Mouse (Mus musculus): ENCODE results near the gene Dpf2. TPM values are rescaled to one million over a fixed set of nuclear protein-coding genes. Genes with fewer than 3 reads are reported as not detected.

Dpf2 gene
- polyA plus RNA-seq, 1 experiment, result 136 TPM

- H3K27ac ChIP-seq (ENCODE audit: insufficient read depth, low read length), result no peak overlapping the region
- peaks cover 7% of the 10 kb centered on the region for H3K4me1 ChIP-seq (ENCODE audit: control insufficient read depth, insufficient read depth, low read length)
- H3K4me3 ChIP-seq (replicated peaks; ENCODE audit: insufficient read depth, low read depth, low read length), result no peak overlapping the region
- TF ChIP-seq POLR2A (IDR thresholded peaks at IDR 0.05; ENCODE audit: borderline replicate concordance, insufficient read depth, low read length), result no peak
- no peak for TF ChIP-seq CTCF (IDR thresholded peaks at IDR 0.05; ENCODE audit: borderline replicate concordance, insufficient read depth, low read depth, low read length)
- DNase-seq, result no peak
- no peaks in the 10 kb centered on the region for H3K27me3 ChIP-seq (ENCODE audit: control insufficient read depth, insufficient read depth, low read length)
- WGBS, result 81% methylated on average over 6 of the region's 6 CpGs
These were observed 44.7 kb downstream of the Dpf2 start for GRCm38 (mm10) chr19:5868096-5868495.

- DNase-seq, result no peak
- Histone ChIP-seq H3K4me1 (ENCODE audit: control insufficient read depth, insufficient read depth, low read length) (peaks cover 6% of the 10 kb centered on the region), H3K27ac (ENCODE audit: insufficient read depth, low read length) (no peak overlapping the region), H3K27me3 (ENCODE audit: control insufficient read depth, insufficient read depth, low read length) (no peaks in the 10 kb centered on the region), H3K4me3 (replicated peaks; ENCODE audit: insufficient read depth, low read depth, low read length) (no peak overlapping the region)
- TF ChIP-seq POLR2A (IDR thresholded peaks at IDR 0.05; ENCODE audit: borderline replicate concordance, insufficient read depth, low read length), result no peak
- TF ChIP-seq CTCF (IDR thresholded peaks at IDR 0.05; ENCODE audit: borderline replicate concordance, insufficient read depth, low read depth, low read length), result no peak
- 87% methylated on average over 20 of the region's 20 CpGs for WGBS
These were observed 48.0 kb downstream of the Dpf2 start for GRCm38 (mm10) chr19:5864710-5865398.

GRCm38 (mm10) chr19:5863776-5864175, 49.0 kb downstream of the Dpf2 start:
- H3K4me1 ChIP-seq (ENCODE audit: control insufficient read depth, insufficient read depth, low read length), result peaks cover 6% of the 10 kb centered on the region
- 95% methylated on average over 5 of the region's 5 CpGs for WGBS
- H3K27me3 ChIP-seq (ENCODE audit: control insufficient read depth, insufficient read depth, low read length), result no peaks in the 10 kb centered on the region
- H3K4me3 ChIP-seq (replicated peaks; ENCODE audit: insufficient read depth, low read depth, low read length), result no peak overlapping the region
- H3K27ac ChIP-seq (ENCODE audit: insufficient read depth, low read length), result no peak overlapping the region
- no peak for DNase-seq
- TF ChIP-seq POLR2A (IDR thresholded peaks at IDR 0.05; ENCODE audit: borderline replicate concordance, insufficient read depth, low read length) (no peak), CTCF (IDR thresholded peaks at IDR 0.05; ENCODE audit: borderline replicate concordance, insufficient read depth, low read depth, low read length) (no peak)

- DNase-seq, result peak; percentile 41 to 43
- Histone ChIP-seq H3K27me3 (ENCODE audit: control insufficient read depth, insufficient read depth, low read length) (no peaks in the 10 kb centered on the region), H3K4me3 (replicated peaks; ENCODE audit: insufficient read depth, low read depth, low read length) (no peak overlapping the region), H3K27ac (ENCODE audit: insufficient read depth, low read length) (no peak overlapping the region), H3K4me1 (ENCODE audit: control insufficient read depth, insufficient read depth, low read length) (peaks cover 6% of the 10 kb centered on the region)
- 55% methylated on average over 14 of the region's 14 CpGs for WGBS
- TF ChIP-seq POLR2A (IDR thresholded peaks at IDR 0.05; ENCODE audit: borderline replicate concordance, insufficient read depth, low read length), result no peak
- no peak for TF ChIP-seq CTCF (IDR thresholded peaks at IDR 0.05; ENCODE audit: borderline replicate concordance, insufficient read depth, low read depth, low read length)
These were observed 50.3 kb downstream of the Dpf2 start for GRCm38 (mm10) chr19:5862335-5863085.

- TF ChIP-seq CTCF (IDR thresholded peaks at IDR 0.05; ENCODE audit: borderline replicate concordance, insufficient read depth, low read depth, low read length), result no peak
- no peak for TF ChIP-seq POLR2A (IDR thresholded peaks at IDR 0.05; ENCODE audit: borderline replicate concordance, insufficient read depth, low read length)
- WGBS, result 77% methylated on average over 9 of the region's 9 CpGs
- Histone ChIP-seq H3K27ac (ENCODE audit: insufficient read depth, low read length) (no peak overlapping the region), H3K27me3 (ENCODE audit: control insufficient read depth, insufficient read depth, low read length) (no peaks in the 10 kb centered on the region), H3K4me3 (replicated peaks; ENCODE audit: insufficient read depth, low read depth, low read length) (no peak overlapping the region), H3K4me1 (ENCODE audit: control insufficient read depth, insufficient read depth, low read length) (no peaks in the 10 kb centered on the region)
- DNase-seq, result no peak
These were observed 56.2 kb downstream of the Dpf2 start for GRCm38 (mm10) chr19:5856604-5857003.

- Histone ChIP-seq H3K27me3 (ENCODE audit: control insufficient read depth, insufficient read depth, low read length) (no peaks in the 10 kb centered on the region), H3K4me1 (ENCODE audit: control insufficient read depth, insufficient read depth, low read length) (peaks cover 23% of the 10 kb centered on the region), H3K27ac (ENCODE audit: insufficient read depth, low read length) (no peak overlapping the region), H3K4me3 (replicated peaks; ENCODE audit: insufficient read depth, low read depth, low read length) (no peak overlapping the region)
- DNase-seq, result no peak
- TF ChIP-seq CTCF (IDR thresholded peaks at IDR 0.05; ENCODE audit: borderline replicate concordance, insufficient read depth, low read depth, low read length), result no peak
- no peak for TF ChIP-seq POLR2A (IDR thresholded peaks at IDR 0.05; ENCODE audit: borderline replicate concordance, insufficient read depth, low read length)
- WGBS, result 84% methylated on average over 12 of the region's 12 CpGs
These were observed 60.6 kb downstream of the Dpf2 start for GRCm38 (mm10) chr19:5852035-5852722.

- H3K4me3 ChIP-seq (replicated peaks; ENCODE audit: insufficient read depth, low read depth, low read length), result no peak overlapping the region
- peaks cover 23% of the 10 kb centered on the region for H3K4me1 ChIP-seq (ENCODE audit: control insufficient read depth, insufficient read depth, low read length)
- H3K27ac ChIP-seq (ENCODE audit: insufficient read depth, low read length), result no peak overlapping the region
- no peaks in the 10 kb centered on the region for H3K27me3 ChIP-seq (ENCODE audit: control insufficient read depth, insufficient read depth, low read length)
- DNase-seq, result no peak
- TF ChIP-seq POLR2A (IDR thresholded peaks at IDR 0.05; ENCODE audit: borderline replicate concordance, insufficient read depth, low read length) (no peak), CTCF (IDR thresholded peaks at IDR 0.05; ENCODE audit: borderline replicate concordance, insufficient read depth, low read depth, low read length) (no peak)
- 77% methylated on average over 5 of the region's 5 CpGs for WGBS
These were observed 61.3 kb downstream of the Dpf2 start for GRCm38 (mm10) chr19:5851481-5851971.
